Comparison of ENCODE assay signal across 8 mouse cellular contexts in the genomic region with DNA sequence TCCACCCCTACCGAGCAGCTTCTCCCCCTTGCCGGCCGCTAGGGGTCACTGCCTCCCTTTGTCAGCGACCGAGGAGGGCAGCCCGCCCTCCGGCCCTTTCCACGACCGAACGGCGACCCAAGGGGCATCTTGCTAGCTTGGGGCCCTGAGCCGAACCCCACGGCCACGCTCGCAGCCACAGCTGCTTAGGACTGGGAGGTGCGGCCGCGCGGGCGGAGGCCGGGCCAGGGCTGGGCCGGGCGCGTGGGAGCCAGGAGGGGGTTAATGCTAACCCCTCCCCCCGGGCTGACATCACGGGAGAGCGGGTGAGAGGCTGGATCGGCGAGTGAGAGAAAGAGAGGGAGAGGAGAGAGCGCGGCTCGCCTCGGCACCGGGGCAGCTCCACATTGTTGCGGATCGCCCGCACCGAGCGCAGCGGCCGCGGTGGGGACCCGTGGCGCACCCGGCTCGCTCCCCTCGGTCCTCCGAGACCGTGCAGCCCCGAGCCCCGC. TPM values are rescaled to one million over a fixed set of nuclear protein-coding genes. Genes with fewer than 3 reads are reported as not detected.
DNase-seq lines count a peak whose midpoint lies in the region; ATAC-seq and TF ChIP-seq lines count a peak whose summit lies in the region.

A gene (plus strand): TSS at position 338 of the 491 bp plus-strand sequence.

- TF ChIP-seq POLR2A in bone marrow macrophage, adult 2 months (IDR thresholded peaks at IDR 0.05; ENCODE audit: borderline replicate concordance, low read depth, low read length), result no peak
- peak; percentile 97 for TF ChIP-seq POLR2A in embryonic fibroblast, embryonic 13.5 days (IDR thresholded peaks at IDR 0.05; ENCODE audit: low read depth, low read length)
- TF ChIP-seq POLR2A in liver, adult 2 months (IDR thresholded peaks at IDR 0.05; ENCODE audit: extremely low read depth, insufficient read depth, low read length), result peak; percentile 95
- peak; percentile 87 for TF ChIP-seq POLR2A in myocyte (IDR thresholded peaks at IDR 0.05; ENCODE audit: insufficient read length, low read depth)

- H3K4me3 ChIP-seq in bone marrow macrophage, adult 2 months (ENCODE audit: insufficient read depth, low read length), result peak within 1 kb of the TSS; percentile 45
- H3K4me3 ChIP-seq in embryonic fibroblast, embryonic 13.5 days (ENCODE audit: insufficient read depth, low read length), result peak within 1 kb of the TSS; percentile 64
- peak within 1 kb of the TSS; percentile 78 for H3K4me3 ChIP-seq in heart, embryonic 13.5 days
- peak within 1 kb of the TSS; percentile 82 for H3K4me3 ChIP-seq in kidney, postnatal 0 days (replicated peaks; ENCODE audit: low read depth, low read length)
- peak within 1 kb of the TSS; percentile 70 for H3K4me3 ChIP-seq in liver, adult 2 months (ENCODE audit: insufficient read depth, low read depth, low read length)
- peak within 1 kb of the TSS; percentile 26 for H3K4me3 ChIP-seq in myocyte

- under 1% methylated on average over 41 of the region's 51 CpGs for WGBS in heart, embryonic 13.5 days
- WGBS in kidney, postnatal 0 days, result under 1% methylated on average over 46 of the region's 51 CpGs
- WGBS in liver, adult 2 months, result under 1% methylated on average over 51 of the region's 51 CpGs

- H3K9me3 ChIP-seq in heart, embryonic 13.5 days, result no peaks in the 10 kb centered on the region
- no peaks in the 10 kb centered on the region for H3K9me3 ChIP-seq in kidney, postnatal 0 days (replicated peaks; ENCODE audit: low read length)

- peak within 1 kb of the TSS; percentile 87 for H3K9ac ChIP-seq in heart, embryonic 13.5 days
- H3K9ac ChIP-seq in kidney, postnatal 0 days (ENCODE audit: low read depth, low read length), result peak within 1 kb of the TSS; percentile 81
- H3K9ac ChIP-seq in liver, adult 2 months (ENCODE audit: low read depth, low read length), result peak within 1 kb of the TSS; percentile 99

- peak within 1 kb of the TSS; percentile 69 for H3ac ChIP-seq in myocyte (ENCODE audit: control insufficient read depth, insufficient read length)

- H3K79me2 ChIP-seq in liver, adult 2 months (ENCODE audit: control insufficient read depth, insufficient read depth, low read length), result peaks cover 39% of the 10 kb centered on the region
- no peaks in the 10 kb centered on the region for H3K79me2 ChIP-seq in myocyte (ENCODE audit: control insufficient read depth, insufficient read depth)

- H3K4me1 ChIP-seq in bone marrow macrophage, adult 2 months (ENCODE audit: control insufficient read depth, insufficient read depth, low read length), result no peaks in the 10 kb centered on the region
- no peaks in the 10 kb centered on the region for H3K4me1 ChIP-seq in embryonic fibroblast, embryonic 13.5 days (ENCODE audit: control insufficient read depth, insufficient read depth, low read length)
- peaks cover 27% of the 10 kb centered on the region for H3K4me1 ChIP-seq in heart, embryonic 13.5 days
- H3K4me1 ChIP-seq in kidney, postnatal 0 days (replicated peaks; ENCODE audit: insufficient read depth, low read length), result peaks cover 18% of the 10 kb centered on the region; the same call in 1 of the 2 replicates
- H3K4me1 ChIP-seq in liver, adult 2 months (ENCODE audit: control insufficient read depth, insufficient read depth, low read length), result peaks cover 24% of the 10 kb centered on the region

- peak; percentile 76; the same call in 1 of the 2 replicates for ATAC-seq in heart, embryonic 13.5 days (ENCODE audit: extremely low read depth, insufficient number of reproducible peaks, low FRiP score, low TSS enrichment)
- peak; percentile 86 for ATAC-seq in kidney, postnatal 0 days (replicated peaks; ENCODE audit: low FRiP score, low read depth)

- peak; percentile 85 for TF ChIP-seq CTCF in bone marrow macrophage, adult 2 months (IDR thresholded peaks at IDR 0.05; ENCODE audit: low read depth, low read length)
- TF ChIP-seq CTCF in embryonic fibroblast, embryonic 13.5 days (IDR thresholded peaks at IDR 0.05; ENCODE audit: borderline replicate concordance, insufficient read depth, low read length), result peak; percentile 44; the same call in 1 of the 2 replicates
- TF ChIP-seq CTCF in kidney, postnatal 0 days (IDR thresholded peaks at IDR 0.05; ENCODE audit: low read depth), result peak; percentile 92
- TF ChIP-seq CTCF in liver, adult 2 months (IDR thresholded peaks at IDR 0.05; ENCODE audit: low read depth, low read length), result peak; percentile 81

- H3K4me2 ChIP-seq in heart, embryonic 13.5 days, result peak within 1 kb of the TSS; percentile 97
- H3K4me2 ChIP-seq in kidney, postnatal 0 days (ENCODE audit: low read length), result peak within 1 kb of the TSS; percentile 99
- peak within 1 kb of the TSS; percentile 93 for H3K4me2 ChIP-seq in myocyte (ENCODE audit: low read depth)

- peak; percentile 49 for DNase-seq in A20 (ENCODE audit: low read depth, low spot score)
- DNase-seq in kidney, postnatal 0 days (ENCODE audit: low spot score), result peak; percentile 95
- peak; percentile 76 for DNase-seq in liver, adult 2 months (ENCODE audit: extremely low read depth, low read depth, low spot score)
- DNase-seq in spleen, postnatal 4 days (ENCODE audit: low spot score in 2 of 2), result peak; percentile 60 to 84

- no peaks in the 10 kb centered on the region for H3K36me3 ChIP-seq in heart, embryonic 13.5 days
- no peaks in the 10 kb centered on the region for H3K36me3 ChIP-seq in kidney, postnatal 0 days (ENCODE audit: insufficient read depth, low read length)
- no peaks in the 10 kb centered on the region for H3K36me3 ChIP-seq in liver, adult 2 months (ENCODE audit: control insufficient read depth, insufficient read depth, low read length)
- H3K36me3 ChIP-seq in myocyte (ENCODE audit: control insufficient read depth, insufficient read depth), result no peaks in the 10 kb centered on the region

- H3K27me3 ChIP-seq in heart, embryonic 13.5 days (replicated peaks), result peaks cover 39% of the 10 kb centered on the region
- H3K27me3 ChIP-seq in kidney, postnatal 0 days (ENCODE audit: insufficient read depth, low read length), result no peaks in the 10 kb centered on the region
- no peaks in the 10 kb centered on the region for H3K27me3 ChIP-seq in liver, adult 2 months (ENCODE audit: control insufficient read depth, insufficient read depth, low read length)
- peaks cover 5% of the 10 kb centered on the region for H3K27me3 ChIP-seq in myocyte (ENCODE audit: control insufficient read depth, insufficient read depth, insufficient read length)

- H3K27ac ChIP-seq in bone marrow macrophage, adult 2 months (ENCODE audit: insufficient read depth, low read depth, low read length), result no peak within 1 kb of the TSS
- H3K27ac ChIP-seq in embryonic fibroblast, embryonic 13.5 days (ENCODE audit: insufficient read depth, low read length), result peak within 1 kb of the TSS; percentile 74
- peak within 1 kb of the TSS; percentile 81 for H3K27ac ChIP-seq in heart, embryonic 13.5 days (replicated peaks)
- H3K27ac ChIP-seq in kidney, postnatal 0 days, result peak within 1 kb of the TSS; percentile 86
- peak within 1 kb of the TSS; percentile 79 for H3K27ac ChIP-seq in liver, adult 2 months (replicated peaks; ENCODE audit: insufficient read depth, low read depth, low read length)

TF ChIP-seq in myocyte, 11 proteins besides CTCF, POLR2A, EP300 and RAD21:
- TF ChIP-seq MYOD1 (IDR thresholded peaks at IDR 0.05; ENCODE audit: control insufficient read depth in 1 of 3, insufficient read length in 2 of 3, low read depth in 2 of 3) (peak in 1 of 3 experiments; percentile 16), MYOG (IDR thresholded peaks at IDR 0.05; ENCODE audit: control insufficient read depth in 1 of 3, insufficient read depth in 1 of 3, insufficient read length in 2 of 3, low read depth in 2 of 3) (peak in 1 of 3 experiments; percentile 18), MAX (IDR thresholded peaks at IDR 0.05; ENCODE audit: low read depth) (no peak), TCF12 (IDR thresholded peaks at IDR 0.05; ENCODE audit: insufficient read depth, poor library complexity, severe bottlenecking) (no peak), SRF (IDR thresholded peaks at IDR 0.05; ENCODE audit: control insufficient read depth, insufficient read length, low read depth) (no peak), POLR2AphosphoS2 (IDR thresholded peaks at IDR 0.05; ENCODE audit: insufficient read length, low read depth) (peak; percentile 78)
TF ChIP-seq in myocyte: peak in this region for 3.

RNA-seq across cellular contexts. Expression of the gene that starts here (rescaled TPM):
- 12.6 and 12.9 TPM in 2 replicates for polyA plus RNA-seq in bone marrow macrophage, adult 2 months (2012; ENCODE audit: insufficient read depth, insufficient read length, missing spikeins)
- polyA plus RNA-seq in embryonic fibroblast, embryonic 13.5 days (2011; ENCODE audit: insufficient read length, low read depth, missing spikeins), result 13.2 and 25.8 TPM in 2 replicates
- polyA plus RNA-seq in heart, embryonic 13.5 days (2015; fragmentation: Nextera tagmentation; extraction: Ambion mirVana), result 1.5 TPM in 2 replicates
- 3.7 and 3.9 TPM in 2 replicates for polyA plus RNA-seq in kidney, postnatal 0 days (2015; fragmentation: Nextera tagmentation; extraction: Ambion mirVana)
- total RNA-seq in liver, adult 2 months (2014; rRNA removed), result 4.0 and 10.3 TPM in 2 replicates
- polyA plus RNA-seq in liver, adult 2 months (2012; rRNA removed), result 38.6 and 48.0 TPM in 2 replicates
- polyA plus RNA-seq in myocyte (2012; fragmentation: generic; extraction: Trizol), result 2.2 TPM

Comparison
In these comparisons a context has a peak if more than half of its experiments do, and no peak if none do; other contexts are left out.
1. H3K4me3 ChIP-seq: peak in every context shown above with its lines; median percentile 82 in kidney, postnatal 0 days; 78 in heart, embryonic 13.5 days; 70 in liver, adult 2 months; 64 in embryonic fibroblast, embryonic 13.5 days; 45 in bone marrow macrophage, adult 2 months; 26 in myocyte.